Mouse (Mus musculus): Measurements from ENCODE around the gene Crp. TPM values are rescaled to one million over a fixed set of nuclear protein-coding genes. Genes with fewer than 3 reads are reported as not detected.

Crp gene
- total RNA-seq (2014; fragmentation: Nextera tagmentation): not detected in 2 replicates
- total RNA-seq (2017): not detected in 2 replicates

- ATAC-seq (replicated peaks; ENCODE audit: low FRiP score, low TSS enrichment, poor library complexity, severe bottlenecking): no peak
Observed at GRCm38 (mm10) chr1:172697844-172698243, at the start of gene Crp. TSS of gene Crp (plus strand) at chr1:172698055.

- no peak for ATAC-seq (replicated peaks; ENCODE audit: low FRiP score, low TSS enrichment, poor library complexity, severe bottlenecking)
Observed at GRCm38 (mm10) chr1:172649396-172649795, 48.5 kb upstream of the Crp start.

GRCm38 (mm10) chr1:172650519-172651287 lies 47.2 kb upstream of the Crp start:
- peak; percentile 71 for ATAC-seq (replicated peaks; ENCODE audit: low FRiP score, low TSS enrichment, poor library complexity, severe bottlenecking)

GRCm38 (mm10) chr1:172651288-172651987 lies 46.4 kb upstream of the Crp start:
- ATAC-seq (replicated peaks; ENCODE audit: low FRiP score, low TSS enrichment, poor library complexity, severe bottlenecking): no peak

- no peak for ATAC-seq (replicated peaks; ENCODE audit: low FRiP score, low TSS enrichment, poor library complexity, severe bottlenecking)
Observed at GRCm38 (mm10) chr1:172652040-172652662, 45.7 kb upstream of the Crp start.

GRCm38 (mm10) chr1:172653900-172654299 lies 44.0 kb upstream of the Crp start:
- ATAC-seq (replicated peaks; ENCODE audit: low FRiP score, low TSS enrichment, poor library complexity, severe bottlenecking): no peak

GRCm38 (mm10) chr1:172657266-172657665 lies 40.6 kb upstream of the Crp start:
- ATAC-seq (replicated peaks; ENCODE audit: low FRiP score, low TSS enrichment, poor library complexity, severe bottlenecking): no peak

GRCm38 (mm10) chr1:172659688-172660087 lies 38.2 kb upstream of the Crp start:
- no peak for ATAC-seq (replicated peaks; ENCODE audit: low FRiP score, low TSS enrichment, poor library complexity, severe bottlenecking)

GRCm38 (mm10) chr1:172665457-172665856 lies 32.4 kb upstream of the Crp start:
- ATAC-seq (replicated peaks; ENCODE audit: low FRiP score, low TSS enrichment, poor library complexity, severe bottlenecking): no peak

GRCm38 (mm10) chr1:172667597-172667996 lies 30.3 kb upstream of the Crp start:
- no peak for ATAC-seq (replicated peaks; ENCODE audit: low FRiP score, low TSS enrichment, poor library complexity, severe bottlenecking)

- no peak for ATAC-seq (replicated peaks; ENCODE audit: low FRiP score, low TSS enrichment, poor library complexity, severe bottlenecking)
Observed at GRCm38 (mm10) chr1:172670716-172671115, 27.1 kb upstream of the Crp start.

GRCm38 (mm10) chr1:172680742-172681141 lies 17.1 kb upstream of the Crp start:
- ATAC-seq (replicated peaks; ENCODE audit: low FRiP score, low TSS enrichment, poor library complexity, severe bottlenecking): no peak

GRCm38 (mm10) chr1:172683551-172683950 lies 14.3 kb upstream of the Crp start:
- ATAC-seq (replicated peaks; ENCODE audit: low FRiP score, low TSS enrichment, poor library complexity, severe bottlenecking): no peak

GRCm38 (mm10) chr1:172683957-172684356 lies 13.9 kb upstream of the Crp start:
- ATAC-seq (replicated peaks; ENCODE audit: low FRiP score, low TSS enrichment, poor library complexity, severe bottlenecking): no peak

GRCm38 (mm10) chr1:172685178-172685577 lies 12.7 kb upstream of the Crp start:
- ATAC-seq (replicated peaks; ENCODE audit: low FRiP score, low TSS enrichment, poor library complexity, severe bottlenecking): no peak

GRCm38 (mm10) chr1:172697422-172697821 lies 433 bp upstream of the Crp start:
- no peak for ATAC-seq (replicated peaks; ENCODE audit: low FRiP score, low TSS enrichment, poor library complexity, severe bottlenecking)

GRCm38 (mm10) chr1:172700814-172701213 lies 3.0 kb downstream of the Crp start:
- no peak for ATAC-seq (replicated peaks; ENCODE audit: low FRiP score, low TSS enrichment, poor library complexity, severe bottlenecking)

- no peak for ATAC-seq (replicated peaks; ENCODE audit: low FRiP score, low TSS enrichment, poor library complexity, severe bottlenecking)
Observed at GRCm38 (mm10) chr1:172701381-172701780, 3.5 kb downstream of the Crp start.

GRCm38 (mm10) chr1:172701901-172702300 lies 4.0 kb downstream of the Crp start:
- ATAC-seq (replicated peaks; ENCODE audit: low FRiP score, low TSS enrichment, poor library complexity, severe bottlenecking): no peak

- ATAC-seq (replicated peaks; ENCODE audit: low FRiP score, low TSS enrichment, poor library complexity, severe bottlenecking): no peak
Observed at GRCm38 (mm10) chr1:172704769-172705168, 6.9 kb downstream of the Crp start.

Measured in megakaryocyte-erythroid progenitor cell, adult 5-6 weeks (primary cell).